29 mouse cellular contexts compared by ENCODE assay signal in the genomic region with DNA sequence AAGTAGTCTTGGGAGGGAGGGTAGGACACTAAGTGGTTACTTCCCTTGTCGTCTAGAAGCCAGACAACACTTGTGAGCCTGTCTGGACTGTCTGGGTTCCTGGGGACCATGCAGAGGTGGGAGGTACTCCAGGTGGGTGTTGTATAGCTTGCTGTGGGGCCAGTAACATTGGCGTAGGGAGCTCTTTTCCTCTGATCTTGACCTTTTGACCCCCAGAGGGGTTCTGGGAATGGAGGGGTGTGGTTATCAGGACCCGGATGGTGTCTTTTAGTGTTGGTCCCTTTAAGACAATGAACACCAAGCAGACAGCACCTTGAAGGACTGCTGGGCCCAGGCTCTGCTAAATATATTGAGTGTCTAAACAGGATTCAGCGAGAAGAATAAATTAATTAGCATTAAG. TPM values are rescaled to one million over a fixed set of nuclear protein-coding genes. Genes with fewer than 3 reads are reported as not detected.
A peak's percentile ranks its signal among the peaks of the same experiment; 100 is the strongest.
DNase-seq lines count a peak whose midpoint lies in the region; ATAC-seq and TF ChIP-seq lines count a peak whose summit lies in the region.
"Had no signal": no experiment of that assay in that cellular context is flagged by ENCODE, and none has a peak within 500 bp of the region (broad histone marks: within the 10 kb centered on the region; RNA-seq: fewer than 3 reads in every experiment).

No protein-coding gene starts in this region.

- ATAC-seq in intestine, embryonic 16.5 days = 0 out of 2 replicates have a peak, but pooled peaks have one; percentile 38
- ATAC-seq in intestine, postnatal 0 days = no peak
- ATAC-seq in cerebellum, adult (ENCODE audit: insufficient number of reproducible peaks, low FRiP score, low TSS enrichment) = no peak
- ATAC-seq: activated CD4-positive, CD25-positive, alpha-beta regulatory T cell, adult 4 months; forebrain, embryonic 14.5 days; forebrain, postnatal 0 days; intestine, embryonic 15.5 days; Patski had no signal

- WGBS in intestine, embryonic 16.5 days = 43% methylated on average over 4 of the region's 4 CpGs
- 38% methylated on average over 4 of the region's 4 CpGs for WGBS in intestine, postnatal 0 days

- H3K36me3 ChIP-seq in intestine, embryonic 16.5 days (ENCODE audit: control insufficient read depth, insufficient read depth, low read length) = no peaks in the 10 kb centered on the region
- H3K36me3 ChIP-seq in intestine, postnatal 0 days (ENCODE audit: control insufficient read depth, insufficient read depth) = no peaks in the 10 kb centered on the region
- H3K36me3 ChIP-seq: embryonic facial prominence, embryonic 12.5 days; embryonic facial prominence, embryonic 15.5 days; G1E; heart, embryonic 12.5 days; heart, embryonic 15.5 days; hindbrain, embryonic 12.5 days; hindbrain, embryonic 15.5 days; intestine, embryonic 15.5 days had no signal

- peak overlapping the region; percentile 25 for H3K27ac ChIP-seq in gastrocnemius, adult 2 months
- H3K27ac ChIP-seq in intestine, embryonic 16.5 days (ENCODE audit: low read length) = no peak overlapping the region
- H3K27ac ChIP-seq in intestine, postnatal 0 days (ENCODE audit: low read depth, low read length) = no peak overlapping the region
- H3K27ac ChIP-seq: embryonic facial prominence, embryonic 12.5 days; embryonic facial prominence, embryonic 15.5 days; heart, embryonic 15.5 days; hindbrain, embryonic 12.5 days; hindbrain, embryonic 15.5 days; intestine, embryonic 15.5 days had no signal

- no peaks in the 10 kb centered on the region for H3K27me3 ChIP-seq in intestine, embryonic 16.5 days (replicated peaks; ENCODE audit: control insufficient read depth, insufficient read depth, low read length)
- no peaks in the 10 kb centered on the region for H3K27me3 ChIP-seq in intestine, postnatal 0 days (replicated peaks; ENCODE audit: control insufficient read depth, insufficient read depth, low read length)
- H3K27me3 ChIP-seq: embryonic facial prominence, embryonic 12.5 days; embryonic facial prominence, embryonic 15.5 days; heart, embryonic 15.5 days; hindbrain, embryonic 12.5 days; hindbrain, embryonic 15.5 days; intestine, embryonic 15.5 days had no signal

- no peak overlapping the region for H3K4me3 ChIP-seq in gastrocnemius, adult 2 months
- no peak overlapping the region for H3K4me3 ChIP-seq in intestine, embryonic 16.5 days (ENCODE audit: low read length)
- no peak overlapping the region for H3K4me3 ChIP-seq in intestine, postnatal 0 days (ENCODE audit: low read depth, low read length)
- H3K4me3 ChIP-seq: embryonic facial prominence, embryonic 12.5 days; embryonic facial prominence, embryonic 15.5 days; heart, embryonic 12.5 days; heart, embryonic 15.5 days; hindbrain, embryonic 12.5 days; hindbrain, embryonic 15.5 days; intestine, embryonic 15.5 days had no signal

- no peak overlapping the region for H3K9ac ChIP-seq in intestine, embryonic 16.5 days (ENCODE audit: low read depth, low read length)
- H3K9ac ChIP-seq in intestine, postnatal 0 days (ENCODE audit: low read depth, low read length) = no peak overlapping the region
- H3K9ac ChIP-seq: embryonic facial prominence, embryonic 12.5 days; embryonic facial prominence, embryonic 15.5 days; forebrain, postnatal 0 days; heart, embryonic 12.5 days; heart, embryonic 15.5 days; hindbrain, embryonic 12.5 days; hindbrain, embryonic 15.5 days; intestine, embryonic 15.5 days had no signal

- no peak for DNase-seq in gastrocnemius, adult 2 months
- no peak for DNase-seq in gastrocnemius, postnatal 4 days (ENCODE audit: low spot score in 2 of 2)
- DNase-seq in ES-CJ7 (ENCODE audit: low read depth, low spot score) (peak; percentile 44), adipocyte (ENCODE audit: low spot score) (no peak)
- DNase-seq in induced T-regulatory cell, adult 2 months (ENCODE audit: low read depth) = peak; percentile 17
- DNase-seq: adrenal gland, postnatal 10 days; adrenal gland, postnatal 36 days; cerebellum, adult 11 months; cerebellum, adult 2 months; cerebellum, adult 9-11 months; cerebellum, postnatal 25 days; forebrain, postnatal 0 days; gastrocnemius, postnatal 25 days had no signal

- intact Hi-C loops in gastrocnemius, adult 2 months (cut with DNase I) = no loop called here

- no peak for TF ChIP-seq CTCF in gastrocnemius, adult 2 months (IDR thresholded peaks at IDR 0.05)
- TF ChIP-seq CTCF in intestine, postnatal 0 days (IDR thresholded peaks at IDR 0.05; ENCODE audit: low read depth) = no peak

- 0 out of 2 replicates have a peak, but pooled peaks cover 8% of the 10 kb centered on the region for H3K4me1 ChIP-seq in intestine, embryonic 16.5 days (ENCODE audit: control insufficient read depth, insufficient read depth, low read length)
- no peaks in the 10 kb centered on the region for H3K4me1 ChIP-seq in intestine, postnatal 0 days (replicated peaks; ENCODE audit: control insufficient read depth, insufficient read depth, low read length)
- H3K4me1 ChIP-seq: embryonic facial prominence, embryonic 15.5 days; heart, embryonic 12.5 days; hindbrain, embryonic 12.5 days had no signal

- H3K9me3 ChIP-seq in intestine, embryonic 16.5 days (ENCODE audit: control insufficient read depth, low read length) = no peaks in the 10 kb centered on the region
- H3K9me3 ChIP-seq in intestine, postnatal 0 days (ENCODE audit: control insufficient read depth) = no peaks in the 10 kb centered on the region
- H3K9me3 ChIP-seq: embryonic facial prominence, embryonic 12.5 days; embryonic facial prominence, embryonic 15.5 days; G1E; heart, embryonic 12.5 days; heart, embryonic 15.5 days; hindbrain, embryonic 12.5 days; hindbrain, embryonic 15.5 days; intestine, embryonic 15.5 days had no signal

- no peak overlapping the region for H3K4me2 ChIP-seq in intestine, embryonic 16.5 days (ENCODE audit: low read depth, low read length)
- H3K4me2 ChIP-seq in intestine, postnatal 0 days (replicated peaks; ENCODE audit: low read depth) = no peak overlapping the region
- H3K4me2 ChIP-seq: embryonic facial prominence, embryonic 12.5 days; embryonic facial prominence, embryonic 15.5 days; heart, embryonic 12.5 days; heart, embryonic 15.5 days; hindbrain, embryonic 12.5 days; hindbrain, embryonic 15.5 days; intestine, embryonic 15.5 days had no signal

RNA-seq across cellular contexts. Expression of a gene that starts 36.9 kb away (rescaled TPM):
- 1 to 10 TPM in 1 of 2 experiments, under 1 TPM in 1; 0.98 to 1.2 TPM for total RNA-seq in gastrocnemius, adult 2 months (2021)
- total RNA-seq in gastrocnemius, postnatal 4 days (2021) = under 1 TPM; 0.26 to 0.39 TPM
- 0.87 and 0.94 TPM in 2 replicates for polyA plus RNA-seq in intestine, embryonic 16.5 days (2015; fragmentation: Nextera tagmentation; extraction: Ambion mirVana)
- polyA plus RNA-seq in intestine, postnatal 0 days (2015; fragmentation: Nextera tagmentation; extraction: Ambion mirVana) = 0.47 and 0.55 TPM in 2 replicates
- total RNA-seq: common myeloid progenitor, adult 5-6 weeks; hematopoietic stem cell, adult 5-6 weeks had no signal
- polyA plus RNA-seq: activated CD4-positive, CD25-positive, alpha-beta regulatory T cell, adult 4 months; G1E had no signal

Comparison
In these comparisons a context has a peak if more than half of its experiments do, and no peak if none do; other contexts are left out.
1. DNase-seq: peak in ES-CJ7 (single experiment) and induced T-regulatory cell, adult 2 months (single experiment); none in gastrocnemius, adult 2 months (single experiment), gastrocnemius, postnatal 4 days (0 of 2) and adipocyte (single experiment).